Mouse (Mus musculus) layer of hippocampus, postnatal 36 days (tissue): ENCODE measurements around the gene Naaladl2. TPM values are rescaled to one million over a fixed set of nuclear protein-coding genes. Genes with fewer than 3 reads are reported as not detected.

Experiments
- DNase-seq, 2 experiments: peaks; one replicate each; pipeline ENCODE4 v3.0.0; 2022
- total RNA-seq, 2 experiments: library from RNA; stranded (reverse); gene quantifications; 2 replicates each; pipeline ENCODE4 v1.2.3; 2021

Naaladl2 gene
- total RNA-seq, 2 experiments from 2014 or later, result 2.4 to 2.5 TPM

DNA sequence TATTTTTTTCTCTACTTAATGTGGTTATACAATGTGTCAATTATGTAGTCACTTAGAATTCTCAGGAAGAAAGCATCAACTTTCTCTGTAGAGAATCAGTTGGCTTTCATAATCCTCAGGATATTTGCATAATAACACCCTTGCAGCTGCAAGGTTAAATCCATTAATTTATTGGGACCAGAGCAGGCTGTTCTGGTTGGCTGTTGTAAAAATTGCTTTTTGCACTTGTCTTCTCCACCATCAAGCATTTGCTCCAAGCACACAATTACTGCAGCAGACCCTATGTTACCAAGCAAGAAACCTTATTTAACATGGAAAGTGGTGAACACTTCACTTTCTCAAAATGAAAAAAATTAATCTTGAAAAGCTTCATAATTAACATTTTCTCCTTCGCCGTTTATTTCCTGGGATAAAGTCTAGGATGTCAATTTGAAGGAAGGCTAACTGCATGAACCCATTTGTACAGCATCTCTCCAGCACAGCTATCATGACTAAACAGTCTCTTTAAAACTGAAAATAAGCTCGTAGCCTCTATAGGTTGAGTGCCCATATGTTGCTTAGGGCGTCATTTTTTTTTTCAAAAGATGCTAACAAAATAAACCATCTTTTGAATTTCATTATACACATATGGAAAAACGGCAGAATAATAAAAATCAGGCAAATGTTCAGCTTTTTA is 205.4 kb downstream of the Naaladl2 start:
- DNase-seq, result no peak

DNA sequence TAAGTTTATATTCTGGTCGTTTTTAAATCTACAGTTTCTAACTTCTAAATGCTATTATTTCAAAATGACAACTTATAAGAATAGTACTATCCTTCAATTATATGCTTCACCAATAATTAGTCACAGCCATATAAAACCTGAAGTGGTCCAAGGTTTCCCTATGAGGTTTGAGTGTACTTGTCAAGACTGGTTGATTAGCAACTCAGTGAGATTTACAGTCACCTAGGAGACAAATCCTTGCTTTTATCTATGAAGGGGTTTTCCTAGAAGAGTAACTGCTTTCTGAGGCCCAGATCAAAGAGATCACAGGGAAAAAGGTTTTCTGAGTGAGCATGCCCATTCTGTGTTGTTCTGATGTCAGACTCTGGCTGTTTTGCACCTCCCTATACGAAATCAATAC is 222.2 kb downstream of the Naaladl2 start:
- DNase-seq, result no peak

DNA sequence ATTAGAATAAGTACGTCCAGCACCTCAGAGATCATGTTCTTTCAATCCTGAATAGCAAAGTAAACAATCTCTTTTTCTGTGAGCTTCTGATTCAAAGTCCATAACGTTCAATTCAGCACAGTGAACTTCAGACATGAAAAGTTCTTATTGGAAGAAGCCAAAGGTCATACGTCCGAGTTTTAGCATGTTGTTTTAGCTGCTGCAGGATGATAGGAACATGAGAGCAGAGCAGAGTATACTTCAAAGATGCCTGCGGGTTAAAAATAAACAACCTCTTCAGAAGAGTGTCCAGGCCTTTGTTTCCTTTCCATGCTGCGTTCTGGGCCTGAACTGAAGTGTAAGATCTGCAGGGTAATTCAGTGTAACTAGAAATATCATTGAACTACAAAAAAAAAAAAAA is 222.7 kb downstream of the Naaladl2 start:
- no peak for DNase-seq

DNA sequence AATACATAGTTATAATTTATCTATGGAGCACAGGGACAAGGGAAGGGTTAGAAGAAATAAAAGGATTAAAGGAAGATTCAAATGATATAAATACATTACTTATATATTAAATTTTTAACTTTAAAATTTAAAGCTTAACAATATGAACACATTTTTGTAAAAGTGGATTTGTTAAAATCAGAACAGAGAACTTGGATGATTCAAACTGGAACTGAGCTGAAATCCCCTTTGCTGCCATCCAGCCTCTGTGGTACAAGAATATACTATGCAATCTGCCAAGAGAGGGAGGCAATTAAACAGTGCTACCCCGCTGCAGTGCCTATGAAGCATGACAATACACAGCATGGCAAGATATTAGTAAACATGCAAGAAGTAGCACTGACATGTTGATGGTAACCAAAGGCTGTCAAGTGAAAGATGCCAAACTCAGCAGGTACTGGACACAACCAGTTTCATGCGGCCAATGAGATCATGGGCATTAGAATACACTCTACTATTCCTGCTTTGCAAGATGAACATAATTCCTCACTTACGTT is 238.6 kb downstream of the Naaladl2 start:
- DNase-seq, result no peak

DNA sequence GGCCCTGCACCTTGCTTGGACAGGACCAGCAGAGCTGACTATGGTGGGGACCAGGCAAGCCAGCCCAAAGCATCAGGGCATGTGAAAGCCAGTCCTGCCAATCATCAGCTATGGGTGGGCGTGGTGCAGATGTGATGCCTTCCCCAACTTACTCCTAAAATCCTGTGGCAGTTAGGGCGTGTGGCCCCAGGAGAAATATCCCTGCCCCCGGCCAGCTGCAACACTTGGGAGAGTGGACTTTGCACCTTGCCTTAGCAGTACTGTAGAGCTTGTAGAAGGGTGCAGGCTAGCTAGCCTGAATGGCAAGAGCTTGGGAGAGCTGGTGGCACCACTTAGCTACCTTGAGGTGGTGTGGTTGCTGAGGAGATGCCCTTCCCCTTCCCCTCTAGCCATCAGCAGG is 255.3 kb downstream of the Naaladl2 start:
- no peak for DNase-seq

DNA sequence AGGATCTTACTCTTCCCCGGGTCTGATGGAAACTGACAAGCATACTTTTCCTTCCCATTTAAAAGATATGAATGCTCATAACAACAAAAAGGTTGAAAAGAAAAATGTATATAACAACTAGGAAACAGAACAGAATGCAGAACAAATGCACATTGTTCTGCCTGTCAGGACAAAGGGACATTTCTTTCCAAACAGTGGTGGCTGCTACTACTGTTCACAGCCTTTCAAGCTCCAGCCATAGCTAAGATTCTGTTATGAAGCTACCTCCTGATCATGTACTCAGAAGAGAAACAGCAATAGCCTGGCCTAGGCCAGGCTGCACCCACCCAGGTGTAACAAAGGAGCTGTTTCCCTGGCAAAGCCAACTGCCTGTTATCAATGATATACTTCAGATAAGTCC is 271.8 kb downstream of the Naaladl2 start:
- no peak for DNase-seq

DNA sequence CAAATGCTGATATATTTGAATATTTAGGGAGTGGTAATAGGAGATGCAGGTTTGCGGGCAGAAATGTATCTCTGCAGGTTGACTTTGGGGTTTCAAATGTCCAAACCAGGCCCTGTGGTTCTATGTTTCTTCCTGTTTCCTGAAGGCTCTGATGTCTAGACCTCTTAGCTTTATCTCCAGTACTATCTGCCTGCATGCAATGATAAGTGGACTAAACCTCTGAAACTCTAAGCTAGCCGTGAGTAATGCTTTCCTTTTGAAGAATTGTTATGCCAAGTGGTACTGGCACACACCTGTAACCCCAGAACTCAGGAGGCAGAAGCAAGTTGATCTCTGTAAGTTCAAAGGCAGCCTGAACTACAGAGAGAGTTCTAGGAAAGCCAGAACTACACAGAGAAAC is 291.1 kb downstream of the Naaladl2 start:
- no peak for DNase-seq

DNA sequence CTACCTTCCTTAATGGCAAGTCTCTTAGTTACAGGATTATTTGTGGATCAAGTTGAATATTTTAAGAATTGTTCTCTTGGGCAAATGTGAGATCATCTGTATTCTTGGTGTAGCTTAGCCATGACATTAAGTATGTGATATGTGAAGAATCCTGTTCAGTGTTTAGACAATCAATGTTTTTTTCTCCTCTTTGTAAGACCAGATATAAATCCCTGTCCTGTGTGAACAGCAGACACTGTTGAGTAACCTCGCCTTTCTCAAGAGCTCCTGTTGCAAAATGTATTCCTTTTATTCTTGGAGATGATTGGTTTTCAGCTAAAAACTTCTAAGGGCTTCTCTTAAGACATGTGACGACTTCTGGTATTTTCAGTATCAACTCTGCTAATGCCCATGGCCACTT is 347.3 kb downstream of the Naaladl2 start:
- DNase-seq, result no peak

DNA sequence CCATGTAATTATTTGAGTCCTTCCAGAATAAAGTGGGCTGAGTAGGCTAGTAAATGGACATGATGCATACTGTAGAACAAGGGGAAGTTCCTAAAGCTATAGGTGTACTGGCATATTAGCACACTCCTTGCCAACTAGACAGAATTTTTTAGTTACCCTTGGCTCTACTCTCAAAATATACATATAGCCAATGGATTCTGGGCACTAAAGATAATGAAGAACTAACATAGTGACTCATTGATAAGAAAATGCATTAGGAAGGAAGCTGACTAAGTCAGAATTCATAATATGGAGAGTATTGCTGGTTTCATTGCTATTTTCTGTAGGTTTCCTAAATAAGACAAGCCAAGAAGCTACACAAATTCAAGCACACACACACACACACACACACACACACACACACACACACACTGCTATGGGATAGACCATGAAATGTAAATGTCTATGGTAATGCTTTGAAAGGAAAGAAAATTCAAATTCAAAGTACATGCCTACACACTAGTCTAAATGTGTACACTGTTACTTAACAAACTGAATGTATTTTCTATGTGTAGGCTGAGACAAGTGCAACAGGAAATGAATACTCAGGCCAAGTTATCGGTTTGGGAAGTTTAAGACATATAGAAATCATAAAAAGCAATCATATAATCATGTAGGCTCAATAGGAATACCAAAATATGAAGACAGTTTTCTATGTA is 356.5 kb downstream of the Naaladl2 start:
- no peak for DNase-seq

DNA sequence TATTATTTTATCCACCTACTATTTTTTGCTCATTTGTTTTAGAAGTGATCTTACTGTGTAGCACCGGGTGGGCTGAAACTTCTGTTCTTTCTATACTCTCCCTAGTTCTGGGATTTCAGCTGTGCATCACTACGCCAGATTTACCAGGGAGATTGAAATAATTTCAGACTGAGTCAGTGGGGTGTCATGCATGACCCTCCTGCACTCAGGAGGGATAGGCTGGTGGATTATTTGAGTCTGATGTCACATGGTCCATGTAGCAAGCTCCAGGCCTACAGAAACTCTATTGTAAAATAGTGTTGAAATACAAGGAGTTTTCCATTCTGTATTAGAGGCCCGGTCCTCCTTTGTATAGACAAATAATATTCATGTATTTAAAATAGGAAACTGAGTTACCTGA is 360.0 kb downstream of the Naaladl2 start:
- no peak for DNase-seq

DNA sequence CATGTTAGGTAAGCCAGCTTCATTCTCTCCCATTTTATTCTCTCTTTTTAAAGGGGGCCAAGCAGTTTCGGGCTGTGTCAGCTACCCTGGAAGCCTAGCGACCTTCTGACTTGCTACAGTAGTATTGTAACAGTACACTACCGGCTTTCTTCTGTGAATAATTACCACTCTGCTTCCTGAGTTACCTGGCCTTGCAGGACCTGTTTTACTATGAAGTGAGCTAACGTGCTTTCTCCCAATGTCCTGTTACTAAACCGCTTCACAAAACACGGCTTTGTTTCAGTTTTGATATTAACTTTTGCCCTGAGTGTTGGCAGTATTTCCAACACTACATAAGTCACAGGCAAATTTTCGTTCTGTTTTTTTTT is 360.6 kb downstream of the Naaladl2 start:
- no peak for DNase-seq

DNA sequence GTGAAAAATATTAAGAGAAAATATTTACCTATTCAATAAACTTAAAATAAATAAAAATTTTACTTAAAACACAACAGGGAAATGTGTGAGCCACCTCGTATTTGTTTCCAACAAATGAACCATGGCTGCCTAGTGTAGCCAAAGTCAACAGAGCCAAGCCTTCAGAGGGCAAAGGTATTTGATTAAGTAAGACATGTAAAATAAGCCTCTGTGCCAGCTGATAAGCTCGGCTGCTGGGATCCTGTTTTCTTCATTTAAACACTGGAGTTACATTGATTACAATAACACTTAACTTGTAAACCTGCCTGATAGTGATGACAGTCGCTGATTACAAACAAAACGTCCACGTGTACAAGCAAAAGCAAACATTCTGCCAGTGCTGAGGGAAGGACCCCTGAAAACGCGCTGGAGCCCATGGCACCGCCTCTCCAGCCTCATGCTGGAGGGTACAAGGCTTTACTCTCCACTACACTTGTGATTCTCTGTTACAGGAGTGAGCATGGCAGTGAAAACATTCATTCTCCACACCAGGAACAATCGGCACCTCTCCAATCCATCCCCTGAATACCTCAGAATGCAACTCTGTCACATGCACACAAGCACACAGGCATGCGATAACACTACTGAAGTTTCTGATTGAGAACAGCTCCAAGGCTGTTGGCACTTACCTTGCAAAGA is 361.1 kb downstream of the Naaladl2 start:
- DNase-seq, result no peak

DNA sequence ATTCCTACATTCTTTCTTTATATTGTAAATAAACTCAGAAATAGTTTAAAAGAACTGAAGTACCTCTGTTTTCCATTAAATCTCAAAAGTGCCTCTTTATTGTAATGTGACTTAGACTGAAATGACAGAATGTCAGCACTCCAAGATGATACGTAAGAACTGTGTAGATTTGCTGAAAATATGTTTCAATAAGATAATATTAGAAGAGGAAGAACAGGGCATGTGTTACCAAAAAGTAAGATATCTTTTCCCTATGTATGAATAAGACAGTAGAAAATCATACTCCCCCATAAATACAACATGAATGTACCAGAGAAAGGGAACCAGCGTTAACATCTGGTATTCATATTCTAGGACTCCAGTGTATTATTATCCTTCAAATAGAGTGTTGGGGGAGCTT is 362.4 kb downstream of the Naaladl2 start:
- no peak for DNase-seq

DNA sequence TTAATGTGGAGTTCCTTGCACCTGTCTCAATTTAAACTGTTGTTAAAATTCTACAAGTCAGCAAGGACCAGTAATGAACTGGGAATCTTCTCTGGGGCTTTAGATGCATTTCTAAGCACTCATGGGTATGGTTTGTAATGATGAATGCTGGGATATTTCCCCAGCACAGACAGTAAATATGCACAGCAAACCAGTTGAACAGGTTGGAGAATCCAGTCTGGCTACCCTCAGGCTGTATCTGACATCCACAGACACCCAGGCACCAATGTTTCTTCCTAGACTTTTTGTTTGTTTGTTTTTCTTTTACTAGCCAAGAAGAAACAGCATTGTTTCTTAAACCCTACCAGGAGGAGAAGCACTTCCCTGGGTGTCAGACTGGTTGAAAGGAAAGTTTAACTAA is 365.6 kb downstream of the Naaladl2 start:
- DNase-seq, result no peak

DNA sequence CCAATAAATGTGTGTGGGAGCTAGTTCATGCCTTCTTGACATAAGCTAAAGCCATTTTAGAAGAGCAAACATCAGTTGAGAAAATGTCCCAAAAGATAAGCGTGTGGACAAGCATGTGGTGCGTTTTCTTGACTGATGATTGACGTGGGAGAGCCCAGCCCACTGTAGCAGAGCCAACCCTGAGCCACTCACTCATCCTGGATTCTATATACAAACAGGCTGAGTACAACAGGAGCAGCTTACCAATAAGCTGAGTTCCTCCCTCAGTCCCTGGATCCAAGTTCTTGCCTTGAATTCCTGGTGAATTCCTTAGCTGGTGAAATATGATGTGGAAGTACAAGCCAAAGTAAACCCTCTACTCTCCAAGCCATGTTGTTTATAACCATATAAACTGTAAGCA is 395.0 kb downstream of the Naaladl2 start:
- DNase-seq, result no peak

DNA sequence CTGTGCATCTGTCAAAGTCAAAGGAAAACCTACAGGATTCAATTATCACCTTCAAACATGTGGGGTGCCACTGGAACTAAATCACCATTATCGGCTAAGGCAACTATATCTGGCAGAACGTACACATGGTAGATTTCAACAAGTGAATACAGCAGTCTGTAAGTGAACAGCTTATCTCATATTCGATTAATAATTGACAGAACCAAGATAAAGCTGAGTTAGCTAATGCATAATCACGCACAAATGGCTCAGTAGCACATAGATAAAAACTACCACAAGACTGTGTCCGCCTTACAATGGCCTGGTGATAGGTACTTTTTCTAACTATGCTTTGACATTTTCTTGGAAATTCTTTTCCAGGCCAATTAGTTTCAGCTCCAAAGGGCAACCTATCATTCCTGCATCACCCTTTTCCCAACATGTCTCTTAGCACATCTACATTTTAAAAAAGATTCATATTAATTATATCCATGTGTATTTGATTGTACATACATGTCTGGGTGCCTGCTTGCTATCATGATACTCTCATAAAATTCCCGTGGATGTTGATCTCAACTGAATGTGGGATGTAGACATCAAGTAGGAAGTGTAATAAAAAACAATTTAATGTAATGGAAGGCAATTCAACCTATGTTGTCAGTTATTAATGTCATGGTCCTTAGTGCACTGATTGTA is 396.7 kb downstream of the Naaladl2 start:
- no peak for DNase-seq

DNA sequence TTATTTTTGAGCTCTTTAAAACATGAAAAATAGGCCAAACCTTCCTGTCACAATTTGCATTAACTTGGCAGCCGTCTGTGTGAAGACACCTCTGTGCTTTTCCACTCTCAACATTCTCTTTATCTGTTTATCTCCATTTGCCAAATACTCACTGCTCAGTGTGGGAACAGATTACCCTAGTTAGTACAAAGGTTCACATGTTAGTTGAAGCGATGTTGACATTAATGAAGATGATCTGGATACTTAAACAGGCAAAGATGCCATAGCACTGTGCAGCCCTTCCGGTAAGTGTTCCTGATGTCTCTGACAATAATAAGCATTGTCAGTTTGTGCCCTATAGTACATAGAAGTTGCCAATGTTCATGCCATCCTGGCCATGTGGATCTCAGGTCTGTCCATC is 400.1 kb downstream of the Naaladl2 start:
- DNase-seq, result no peak

DNA sequence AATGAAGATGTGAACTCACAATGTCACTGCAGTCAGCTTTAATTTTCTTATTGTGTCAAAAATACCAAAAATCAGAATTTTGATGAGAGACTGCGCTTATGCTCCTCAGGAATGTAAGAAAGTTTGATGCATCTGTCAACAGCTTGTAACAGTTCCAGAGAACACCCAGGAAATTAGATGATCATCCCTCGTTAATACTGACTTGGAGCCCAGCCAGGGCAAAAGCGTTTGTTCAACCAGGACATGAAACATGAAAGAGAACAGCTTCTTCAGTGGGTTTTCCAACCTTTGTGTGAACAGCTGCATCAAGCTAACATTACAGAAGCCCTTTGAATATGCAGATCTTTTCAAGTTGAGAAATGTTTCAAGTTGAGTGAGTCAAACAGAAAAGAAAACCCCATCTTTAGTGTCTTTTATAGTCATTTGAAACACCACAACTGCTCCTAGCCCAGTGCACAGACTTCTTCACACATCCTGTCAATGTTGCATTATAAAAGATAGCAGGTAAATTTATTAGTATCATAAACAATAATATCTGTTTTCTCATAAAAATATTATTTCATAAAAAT is 424.8 kb downstream of the Naaladl2 start:
- no peak for DNase-seq

DNA sequence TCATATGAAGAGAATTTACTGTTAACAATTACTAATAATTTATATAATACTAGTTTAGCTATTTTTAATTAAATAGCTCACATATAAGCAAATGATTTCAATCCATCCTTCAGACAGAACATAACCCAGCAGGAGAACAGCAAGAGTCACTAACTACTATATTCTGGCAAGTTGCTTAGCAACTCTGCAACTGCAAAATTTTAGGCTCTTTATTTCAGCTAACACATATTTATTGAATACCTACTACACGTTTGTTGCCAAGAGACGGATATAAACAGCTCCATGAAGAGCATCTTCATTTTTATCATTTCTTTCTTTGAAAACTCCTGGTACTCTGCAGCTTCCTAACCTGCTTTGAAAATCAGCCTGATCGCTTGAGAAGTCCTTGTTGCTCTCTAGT is 429.3 kb downstream of the Naaladl2 start:
- DNase-seq, result no peak

DNA sequence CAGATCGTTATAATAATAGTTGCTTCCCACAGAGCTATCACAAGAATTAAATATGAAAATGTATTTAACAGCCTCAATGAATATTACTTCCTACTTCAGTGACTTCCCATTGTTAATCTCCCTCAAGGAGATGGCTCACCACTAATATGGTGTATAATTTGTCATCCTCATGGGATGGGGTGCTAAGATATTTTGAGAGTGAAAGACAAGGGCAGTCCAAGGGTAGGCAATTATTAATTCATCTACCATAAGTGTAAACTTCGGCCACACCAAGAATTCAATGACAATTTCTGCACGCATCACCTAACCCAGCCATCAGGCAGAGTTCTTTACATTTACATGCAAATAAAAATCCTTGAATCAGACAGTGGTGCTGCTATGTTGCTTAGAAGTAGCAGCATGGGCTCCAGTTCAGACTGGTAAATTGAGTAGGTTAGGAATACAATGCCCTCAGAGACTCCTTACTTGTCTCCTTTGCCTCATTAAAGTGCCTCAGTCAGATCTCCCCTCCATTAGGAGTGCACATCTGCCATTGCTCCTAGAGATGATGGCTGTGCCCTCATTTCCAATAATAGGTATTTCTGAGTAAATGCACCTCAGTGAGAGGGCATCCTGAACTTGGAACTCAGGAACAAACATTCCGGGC is 438.2 kb downstream of the Naaladl2 start:
- no peak for DNase-seq

DNA sequence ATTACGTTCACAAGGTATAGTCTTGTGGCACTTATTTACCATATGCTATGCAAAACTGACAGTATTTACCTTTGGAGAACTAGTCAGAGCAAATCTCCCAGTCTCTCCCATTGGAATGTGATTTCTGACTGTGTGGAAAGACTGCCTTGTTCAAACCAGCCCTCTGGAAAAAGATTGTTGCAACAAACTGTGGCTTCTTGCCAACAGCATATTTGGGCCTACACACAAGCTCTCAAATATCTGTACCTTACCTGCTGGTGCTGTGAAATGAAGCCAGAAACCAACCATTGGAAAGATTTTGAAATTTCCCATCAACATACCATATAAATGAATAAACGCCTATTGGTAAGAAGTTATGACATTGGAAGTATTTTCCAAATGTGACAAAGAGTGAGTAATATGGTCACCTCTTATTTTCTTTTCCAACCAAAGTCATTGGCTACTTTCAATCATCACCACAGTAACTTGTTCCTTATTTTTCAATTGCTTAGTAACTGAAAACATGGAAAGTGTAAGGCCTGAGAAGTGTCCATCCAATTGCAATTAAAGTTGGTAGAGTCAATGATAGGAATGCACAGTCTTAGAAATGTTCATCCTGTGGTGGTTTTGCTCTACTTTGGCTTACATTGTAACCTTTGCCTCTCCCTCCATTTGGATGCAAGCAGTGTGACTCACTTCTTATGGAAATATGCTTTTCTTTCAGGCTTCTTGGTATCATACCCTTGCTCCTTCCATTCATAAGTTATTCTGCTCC is 453.7 kb downstream of the Naaladl2 start:
- DNase-seq, result no peak

DNA sequence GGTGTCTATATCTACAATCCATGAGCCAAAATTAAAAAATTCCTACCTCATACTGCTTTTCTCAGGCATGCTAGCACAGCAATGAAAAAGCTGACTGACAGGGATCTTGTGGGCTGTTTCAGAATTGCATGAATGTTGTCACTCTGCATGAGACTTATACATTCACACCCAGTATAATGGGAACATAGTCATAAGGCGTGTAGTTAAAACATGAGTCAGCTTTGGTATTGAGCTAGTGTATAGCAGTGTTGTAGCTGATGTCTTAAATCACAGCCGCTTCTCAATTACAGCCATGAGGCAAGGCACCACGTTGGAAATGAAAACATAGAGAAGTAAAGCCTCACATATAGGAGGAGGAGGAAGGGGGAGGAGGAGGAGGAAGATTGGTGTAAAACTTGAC is 473.6 kb downstream of the Naaladl2 start:
- DNase-seq, result no peak
